Mouse (Mus musculus) MEL (cell line): ENCODE measurements at regions not wholly inside any gene's neighbourhood (a gene's known extent, or its start where the extent isn't known, plus 50 kb on each side); places are given as distances from the start of the nearest gene placed in this dataset.

Experiments
- DNase-seq: peaks from one replicate; pipeline ENCODE4 v3.0.0; 2011; ENCODE audit warnings: low read depth, low spot score
- H3K27ac ChIP-seq: 2 replicates; pipeline ENCODE4 v1.5.1; 2012; ENCODE audit warnings: low read depth, mild to moderate bottlenecking, control low read depth, low read length, moderate library complexity; ENCODE audit not compliant: control insufficient read depth
- H3K27me3 ChIP-seq, 2 experiments: fragments of 150-350 bp in 1 of 2; sonication (generic) in 1 of 2; 2 replicates each; pipeline ENCODE4 v1.6.1; 2012; ENCODE audit warnings: low read length in 2 of 2, mild to moderate bottlenecking in 2 of 2, improper control_type of control experiment in 1 of 2, moderate library complexity in 1 of 2; ENCODE audit not compliant: insufficient read depth in 2 of 2, control insufficient read depth in 1 of 2
- H3K36me3 ChIP-seq, 2 experiments: 2 replicates each; pipeline ENCODE4 v1.6.1; 2012 to 2014; ENCODE audit warnings: low read length in 2 of 2, improper control_type of control experiment in 1 of 2, inconsistent platforms in 1 of 2, mild to moderate bottlenecking in 1 of 2; ENCODE audit not compliant: insufficient read depth in 2 of 2, control insufficient read depth in 1 of 2
- H3K4me1 ChIP-seq, 2 experiments: fragments of 150-350 bp in 1 of 2; sonication (generic) in 1 of 2; 2 replicates each; pipeline ENCODE4 v1.6.1; 2012; ENCODE audit warnings: low read length in 2 of 2, improper control_type of control experiment in 1 of 2, mild to moderate bottlenecking in 1 of 2; ENCODE audit not compliant: insufficient read depth in 2 of 2, control insufficient read depth in 1 of 2
- H3K4me3 ChIP-seq, 2 experiments: fragments of 150-350 bp in 1 of 2; sonication (generic) in 1 of 2; 2 replicates each; pipeline ENCODE4 v1.5.1; 2012; ENCODE audit warnings: low read depth in 2 of 2, low read length in 2 of 2, mild to moderate bottlenecking in 2 of 2, moderate library complexity in 2 of 2, control low read depth in 1 of 2, improper control_type of control experiment in 1 of 2; ENCODE audit not compliant: control insufficient read depth in 1 of 2, insufficient read depth in 1 of 2
- H3K79me2 ChIP-seq: 2 replicates; pipeline ENCODE4 v1.6.1; 2012; ENCODE audit warnings: mild to moderate bottlenecking, low read length, moderate library complexity; ENCODE audit not compliant: control insufficient read depth, poor library complexity, insufficient read depth
- H3K9ac ChIP-seq: 2 replicates; pipeline ENCODE4 v1.6.1; 2012; ENCODE audit warnings: low read depth, mild to moderate bottlenecking, control low read depth, low read length, moderate library complexity; ENCODE audit not compliant: control insufficient read depth, poor library complexity, severe bottlenecking
- H3K9me3 ChIP-seq: fragments of 150-350 bp; sonication (generic); replicated peaks from 2 replicates; pipeline ENCODE4 v1.6.1; 2012; ENCODE audit warnings: mild to moderate bottlenecking, low read length, improper control_type of control experiment, moderate library complexity; ENCODE audit not compliant: insufficient read depth
- CHD2 ChIP-seq: IDR thresholded peaks from 2 replicates; pipeline ENCODE4 v1.6.1; 2011; ENCODE audit warnings: low read length, improper control_type of control experiment
- CTCF ChIP-seq, 3 experiments: IDR thresholded peaks in 2 of 3; conservative IDR thresholded peaks in 1 of 3; 2 replicates each; pipeline ENCODE4 v1.5.1; 2011 to 2012; ENCODE audit warnings: low read length in 3 of 3, low read depth in 2 of 3, mild to moderate bottlenecking in 2 of 3, improper control_type of control experiment in 1 of 3, inconsistent platforms in 1 of 3, mixed read lengths in 1 of 3, moderate library complexity in 1 of 3; ENCODE audit not compliant: control insufficient read depth in 1 of 3, insufficient read depth in 1 of 3, poor library complexity in 1 of 3, severe bottlenecking in 1 of 3
- E2F4 ChIP-seq: IDR thresholded peaks from 2 replicates; pipeline ENCODE4 v1.6.1; 2011; ENCODE audit warnings: low read depth, low read length, improper control_type of control experiment, borderline replicate concordance
- ETS1 ChIP-seq: IDR thresholded peaks from 2 replicates; pipeline ENCODE4 v1.6.1; 2012; ENCODE audit warnings: low read depth, mild to moderate bottlenecking, inconsistent platforms, low read length, improper control_type of control experiment, moderate library complexity
- GATA1 ChIP-seq: IDR thresholded peaks from 2 replicates; pipeline ENCODE4 v1.6.1; 2011; ENCODE audit warnings: low read depth, low read length, improper control_type of control experiment
- JUND ChIP-seq: IDR thresholded peaks from 2 replicates; pipeline ENCODE4 v1.6.1; 2011; ENCODE audit warnings: low read depth, mild to moderate bottlenecking, improper control_type of control experiment, low read length
- KAT2A ChIP-seq: conservative IDR thresholded peaks from 2 replicates; pipeline ENCODE4 v1.6.1; 2012; ENCODE audit warnings: low read depth, low read length, improper control_type of control experiment, inconsistent platforms
- MAFK ChIP-seq: IDR thresholded peaks from 2 replicates; pipeline ENCODE4 v1.6.1; 2011; ENCODE audit warnings: low read depth, mild to moderate bottlenecking, low read length, improper control_type of control experiment, borderline replicate concordance
- MEF2A ChIP-seq: IDR thresholded peaks from 2 replicates; pipeline ENCODE4 v1.6.1; 2014; ENCODE audit warnings: low read depth, mild to moderate bottlenecking, inconsistent platforms, low read length, improper control_type of control experiment; ENCODE audit not compliant: poor library complexity, insufficient replicate concordance, severe bottlenecking; ENCODE audit errors: extremely low read depth
- MXI1 ChIP-seq: IDR thresholded peaks from 2 replicates; pipeline ENCODE4 v1.6.1; 2011; ENCODE audit warnings: mild to moderate bottlenecking, low read depth, low read length, improper control_type of control experiment
- NRF1 ChIP-seq: IDR thresholded peaks from 2 replicates; pipeline ENCODE4 v1.6.1; 2014; ENCODE audit warnings: low read depth, mild to moderate bottlenecking, inconsistent platforms, low read length, improper control_type of control experiment, moderate library complexity; ENCODE audit not compliant: poor library complexity, insufficient read depth, severe bottlenecking
- RCOR1 ChIP-seq: IDR thresholded peaks from 2 replicates; pipeline ENCODE4 v1.6.1; 2012; ENCODE audit warnings: low read depth, mild to moderate bottlenecking, inconsistent platforms, low read length, improper control_type of control experiment
- SIN3A ChIP-seq: IDR thresholded peaks from 2 replicates; pipeline ENCODE4 v1.6.1; 2012; ENCODE audit warnings: low read length, improper control_type of control experiment, inconsistent platforms
- TBP ChIP-seq: IDR thresholded peaks from 2 replicates; pipeline ENCODE4 v1.8.0; 2011; ENCODE audit warnings: low read depth, low read length, improper control_type of control experiment

DNA sequence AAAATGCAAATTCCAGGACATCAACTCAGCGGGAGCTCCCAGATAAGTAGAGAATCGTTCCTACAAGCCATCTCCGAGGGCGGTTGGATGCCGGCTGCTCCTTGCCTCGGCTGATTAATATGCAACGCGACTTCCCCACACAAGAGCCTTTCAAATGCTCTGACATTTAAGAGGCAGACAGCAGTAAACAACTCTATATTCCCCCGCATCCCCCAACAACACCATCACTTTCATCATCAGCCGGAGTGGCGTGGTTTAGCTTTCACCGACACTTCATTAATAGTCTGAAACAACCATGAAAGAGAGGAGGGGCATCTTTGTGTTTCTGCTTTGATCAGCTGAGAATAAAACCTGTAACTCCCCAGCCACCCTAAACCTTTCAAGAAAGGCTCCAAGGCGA, 53.7 kb upstream of the Rxfp2 start:
- no peak overlapping the region for H3K27ac ChIP-seq
- H3K9ac ChIP-seq, result no peak overlapping the region
- DNase-seq, result no peak
- no peaks in the 10 kb centered on the region for H3K36me3 ChIP-seq
- H3K27me3 ChIP-seq, result no peaks in the 10 kb centered on the region
- no peaks in the 10 kb centered on the region for H3K9me3 ChIP-seq
- no peaks in the 10 kb centered on the region for H3K79me2 ChIP-seq
- no peaks in the 10 kb centered on the region for H3K4me1 ChIP-seq
- TF ChIP-seq ETS1, result no peak
- TF ChIP-seq E2F4, result no peak
- no peak for TF ChIP-seq TBP
- no peak for TF ChIP-seq MAFK
- no peak for TF ChIP-seq MEF2A
- TF ChIP-seq CHD2, result no peak
- TF ChIP-seq MXI1, result no peak
- TF ChIP-seq JUND, result no peak
- no peak for TF ChIP-seq RCOR1
- no peak for TF ChIP-seq KAT2A
- TF ChIP-seq SIN3A, result no peak
- no peak for TF ChIP-seq NRF1
- no peak for TF ChIP-seq CTCF (IDR thresholded peaks at IDR 0.05 in 2 of 3, conservative IDR thresholded peaks at IDR 0.05 in 1 of 3; ENCODE audit: control insufficient read depth in 1 of 3, insufficient read depth in 1 of 3, low read depth in 2 of 3, low read length in 3 of 3, poor library complexity in 1 of 3, severe bottlenecking in 1 of 3)
- no peak for TF ChIP-seq GATA1
- no peak overlapping the region for H3K4me3 ChIP-seq
